Mouse (Mus musculus) erythroblast, embryonic 14.5 days (primary cell): ENCODE data around the gene Nox3.

ENCODE experiments used
- GATA1 ChIP-seq: IDR thresholded peaks from 2 replicates; pipeline ENCODE4 v1.6.1; 2012; ENCODE audit warnings: low read length, inconsistent platforms, mixed read lengths
- TAL1 ChIP-seq: IDR thresholded peaks from 3 replicates; pipeline ENCODE4 v1.6.1; 2012; ENCODE audit warnings: low read length, inconsistent platforms, mixed read lengths

DNA sequence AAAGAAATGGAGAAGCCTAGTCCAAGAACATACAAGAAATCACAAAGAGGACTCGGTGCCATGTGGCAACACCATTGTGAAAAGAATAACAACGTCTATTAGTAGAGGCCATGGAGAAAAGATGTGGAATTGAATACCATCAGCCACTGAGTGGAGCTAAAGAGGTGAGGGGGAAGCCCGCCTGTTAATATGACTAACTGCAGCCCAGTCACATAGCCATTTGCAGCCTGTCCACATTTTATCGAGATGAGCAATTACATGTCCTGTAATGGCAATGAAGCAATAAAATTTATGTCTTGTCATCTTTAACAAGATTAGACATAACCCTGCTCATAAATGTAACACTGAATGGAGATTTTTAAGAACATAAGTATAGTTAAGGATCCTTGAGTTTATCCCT is 30.7 kb downstream of the Nox3 start:
- no peak for TF ChIP-seq GATA1
- TF ChIP-seq TAL1: no peak
